Mouse (Mus musculus) C2C12 (cell line): ENCODE data around the gene 2010300C02Rik. TPM values are rescaled to one million over a fixed set of nuclear protein-coding genes. Genes with fewer than 3 reads are reported as not detected.
"Not testable (repeated sequence)": the region's sequence is repeated elsewhere in the genome, so short reads cannot be mapped to it uniquely, and the experiment has no call there.

Source experiments
- H3K27me3 ChIP-seq: one replicate; pipeline ENCODE4 v1.6.1; 2011; ENCODE audit not compliant: control insufficient read depth, insufficient read depth, insufficient read length
- H3K36me3 ChIP-seq: one replicate; pipeline ENCODE4 v1.6.1; 2011; ENCODE audit not compliant: control insufficient read depth, insufficient read depth
- H3K4me3 ChIP-seq: one replicate; pipeline ENCODE4 v1.5.1; 2011; ENCODE audit warnings: mild to moderate bottlenecking, control low read depth; ENCODE audit not compliant: poor library complexity, insufficient read depth, severe bottlenecking
- H3K79me2 ChIP-seq: one replicate; pipeline ENCODE4 v1.6.1; 2011; ENCODE audit not compliant: control insufficient read depth, insufficient read depth
- H3K79me3 ChIP-seq: one replicate; pipeline ENCODE4 v1.6.1; 2011; ENCODE audit warnings: low read depth, control low read depth
- H3ac ChIP-seq: one replicate; pipeline ENCODE3; 2011; ENCODE audit warnings: low read depth; ENCODE audit not compliant: control insufficient read depth, insufficient read length
- CEBPB ChIP-seq: IDR thresholded peaks from one replicate; pipeline ENCODE4 v1.6.1; 2011; ENCODE audit warnings: low read depth, mild to moderate bottlenecking, control low read depth, moderate library complexity
- CTCF ChIP-seq: IDR thresholded peaks from one replicate; pipeline ENCODE4 v1.5.1; 2011; ENCODE audit not compliant: control insufficient read depth, insufficient read depth, insufficient read length
- FOSL1 ChIP-seq: IDR thresholded peaks from one replicate; pipeline ENCODE4 v1.8.0; 2011; ENCODE audit warnings: mild to moderate bottlenecking, low read length; ENCODE audit not compliant: poor library complexity, insufficient read depth, severe bottlenecking
- MAX ChIP-seq: IDR thresholded peaks from one replicate; pipeline ENCODE4 v1.6.1; 2011; ENCODE audit warnings: mild to moderate bottlenecking, control low read depth
- MYOD1 ChIP-seq: IDR thresholded peaks from one replicate; pipeline ENCODE4 v1.6.1; 2011; ENCODE audit warnings: low read depth; ENCODE audit not compliant: control insufficient read depth, insufficient read length
- MYOG ChIP-seq: IDR thresholded peaks from one replicate; pipeline ENCODE4 v1.6.1; 2011; ENCODE audit not compliant: control insufficient read depth, insufficient read length; ENCODE audit errors: extremely low read depth
- USF1 ChIP-seq: IDR thresholded peaks from one replicate; pipeline ENCODE4 v1.6.1; 2011; ENCODE audit warnings: low read depth, mild to moderate bottlenecking, control low read depth, moderate library complexity
- polyA plus RNA-seq: library from polyadenylated mRNA; unstranded; fragments of >200 nt; fragmentation: generic; extraction: Trizol; gene quantifications from one replicate; pipeline ENCODE4 v1.2.1, GENCODE M21; 2012; ENCODE audit warnings: missing spikeins

2010300C02Rik gene
- polyA plus RNA-seq, 1 experiment: not detected

GRCm38 (mm10) chr1:37601461-37601860 is 118.4 kb downstream of the 2010300C02Rik start:
- no peak for TF ChIP-seq FOSL1
- TF ChIP-seq USF1: no peak
- TF ChIP-seq MAX: no peak
- TF ChIP-seq MYOD1: no peak
- TF ChIP-seq CEBPB: no peak
- no peak for TF ChIP-seq CTCF
- no peak for TF ChIP-seq MYOG
- no peak overlapping the region for H3K4me3 ChIP-seq
- H3K79me3 ChIP-seq: no peaks in the 10 kb centered on the region
- no peaks in the 10 kb centered on the region for H3K79me2 ChIP-seq
- no peaks in the 10 kb centered on the region for H3K27me3 ChIP-seq
- H3K36me3 ChIP-seq: no peaks in the 10 kb centered on the region
- H3ac ChIP-seq: no peak overlapping the region

GRCm38 (mm10) chr1:37600640-37601175 is 119.2 kb downstream of the 2010300C02Rik start:
- H3K79me2 ChIP-seq: no peaks in the 10 kb centered on the region
- H3K36me3 ChIP-seq: no peaks in the 10 kb centered on the region
- no peaks in the 10 kb centered on the region for H3K79me3 ChIP-seq
- H3ac ChIP-seq: no peak overlapping the region
- TF ChIP-seq MYOG (no peak), CTCF (no peak), MYOD1 (no peak), CEBPB (no peak), USF1 (no peak), MAX (no peak), FOSL1 (no peak)
- H3K4me3 ChIP-seq: no peak overlapping the region
- no peaks in the 10 kb centered on the region for H3K27me3 ChIP-seq

GRCm38 (mm10) chr1:37598986-37599385 is 120.9 kb downstream of the 2010300C02Rik start:
- no peaks in the 10 kb centered on the region for H3K27me3 ChIP-seq
- TF ChIP-seq MYOD1 (no peak), CTCF (no peak), MYOG (no peak), USF1 (no peak), MAX (no peak), CEBPB (no peak), FOSL1 (no peak)

GRCm38 (mm10) chr1:37594812-37595211 is 125.1 kb downstream of the 2010300C02Rik start:
- H3K36me3 ChIP-seq, H3ac ChIP-seq, H3K79me2 ChIP-seq, H3K79me3 ChIP-seq, H3K4me3 ChIP-seq, H3K27me3 ChIP-seq: not testable (repeated sequence)

More at GRCm38 (mm10) chr1:37598986-37599385, 120.9 kb downstream of the 2010300C02Rik start:
- no peak overlapping the region for H3ac ChIP-seq
- H3K79me3 ChIP-seq: no peaks in the 10 kb centered on the region
- no peak overlapping the region for H3K4me3 ChIP-seq
- H3K79me2 ChIP-seq: no peaks in the 10 kb centered on the region
- no peaks in the 10 kb centered on the region for H3K36me3 ChIP-seq

- Histone ChIP-seq H3K79me3 (no peaks in the 10 kb centered on the region), H3K27me3 (peaks cover 7% of the 10 kb centered on the region), H3K79me2 (no peaks in the 10 kb centered on the region), H3ac (no peak overlapping the region), H3K4me3 (no peak overlapping the region), H3K36me3 (no peaks in the 10 kb centered on the region)
- peak; percentile 69 for TF ChIP-seq USF1
- TF ChIP-seq MAX: no peak
Observed at GRCm38 (mm10) chr1:37585809-37586480, 133.9 kb downstream of the 2010300C02Rik start.

- H3ac ChIP-seq: no peak overlapping the region
- H3K79me3 ChIP-seq: no peaks in the 10 kb centered on the region
- no peak overlapping the region for H3K4me3 ChIP-seq
- TF ChIP-seq USF1: no peak
- no peak for TF ChIP-seq MAX
- no peak for TF ChIP-seq FOSL1
- no peak for TF ChIP-seq CTCF
- TF ChIP-seq MYOG: no peak
- no peak for TF ChIP-seq CEBPB
- no peak for TF ChIP-seq MYOD1
- no peaks in the 10 kb centered on the region for H3K79me2 ChIP-seq
- no peaks in the 10 kb centered on the region for H3K36me3 ChIP-seq
- peaks cover 7% of the 10 kb centered on the region for H3K27me3 ChIP-seq
Observed at GRCm38 (mm10) chr1:37583795-37584464, 136.0 kb downstream of the 2010300C02Rik start.
